Mouse (Mus musculus) central nervous system, embryonic 14 days (tissue): ENCODE results near the gene Tmod2. TPM values are rescaled to one million over a fixed set of nuclear protein-coding genes. Genes with fewer than 3 reads are reported as not detected.

Source experiments
- polyA plus RNA-seq: library from polyadenylated mRNA; depleted of rRNA; stranded (reverse); fragments of >200 nt; gene quantifications from 2 replicates; pipeline ENCODE4 v1.2.3, GENCODE M21; 2012; rRNA removed

Tmod2 gene
- 44.8 and 48.5 TPM in 2 replicates for polyA plus RNA-seq

GRCm38 (mm10) chr9:75610571-75611493, at the start of gene Tmod2:
Gene Tmod2, minus strand, starts transcription at chr9:75611325.

DNA sequence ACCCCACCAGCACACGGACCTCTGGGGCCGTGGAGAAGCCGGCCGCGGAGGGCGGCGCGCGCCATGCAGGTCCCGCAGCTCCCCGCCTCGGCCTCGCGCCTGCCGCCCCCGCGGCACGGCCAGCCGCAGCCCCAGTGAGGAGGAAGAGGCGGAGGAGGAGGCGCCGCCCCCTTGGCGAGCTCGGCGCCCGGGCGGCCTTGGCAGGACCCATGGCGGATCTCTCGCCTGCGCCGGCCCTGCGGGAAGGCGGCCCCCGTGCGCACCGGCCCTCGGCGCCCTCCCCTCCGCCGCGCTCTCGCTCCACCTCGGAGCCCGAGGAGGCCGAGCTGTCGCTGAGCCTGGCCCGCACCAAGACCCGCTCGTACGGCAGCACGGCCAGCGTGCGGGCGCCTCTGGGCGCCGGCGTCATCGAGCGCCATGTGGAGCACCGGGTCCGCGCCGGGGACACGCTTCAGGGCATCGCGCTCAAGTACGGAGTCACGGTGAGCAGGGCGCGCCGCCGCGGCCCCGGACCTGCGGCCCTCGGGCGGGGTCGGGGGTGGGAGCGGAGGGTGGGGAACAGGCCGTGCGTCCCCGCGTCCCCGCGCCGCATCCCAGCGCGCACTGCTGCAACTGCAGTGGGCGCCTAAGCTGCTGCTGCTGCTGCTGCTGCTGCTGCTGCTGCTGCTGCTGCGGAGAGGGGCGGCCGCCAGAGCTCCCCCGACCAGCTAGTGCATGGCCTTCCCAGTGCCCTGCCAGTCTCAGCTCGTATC, 14.6 kb upstream of the Tmod2 start, which contains the start of gene Lysmd2:
Lysmd2 (plus strand) TSS at position 186 of the 752 bp plus-strand sequence.

GRCm38 (mm10) chr9:75559512-75560012, 51.6 kb downstream of the Tmod2 start, which contains the start of gene Tmod3:
Gene Tmod3, minus strand, starts transcription at chr9:75559657.

Other genes with a start within 250 kb of the Tmod2 start
- 83.6 and 88.0 TPM in 2 replicates for gene Mapk6, start 201.3 kb downstream of the Tmod2 start, polyA plus RNA-seq
- gene Leo1, start 169.8 kb downstream of the Tmod2 start, polyA plus RNA-seq: 26.7 and 28.1 TPM in 2 replicates
- 59.1 TPM in 2 replicates for gene Tmod3, start 51.7 kb downstream of the Tmod2 start, polyA plus RNA-seq
- gene Lysmd2, start 14.4 kb upstream of the Tmod2 start, polyA plus RNA-seq: 17.5 and 21.7 TPM in 2 replicates
- 76.2 and 93.8 TPM in 2 replicates for gene Scg3, start 72.7 kb upstream of the Tmod2 start, polyA plus RNA-seq
- 2.9 and 7.5 TPM in 2 replicates for gene Bmp5, start 164.0 kb upstream of the Tmod2 start, polyA plus RNA-seq